Mouse (Mus musculus): ENCODE measurements around the gene Zcchc7.

GRCm38 (mm10) chr4:44973450-44973849 is 217.8 kb downstream of the Zcchc7 start:
- TF ChIP-seq GATA1 (IDR thresholded peaks at IDR 0.05; ENCODE audit: borderline replicate concordance, low read length) (no peak), FLI1 (IDR thresholded peaks at IDR 0.05; ENCODE audit: low read length) (no peak)

Data from megakaryocyte, embryonic 14.5 days (primary cell).